Mouse (Mus musculus) neutrophil, adult 59 days (primary cell): ENCODE measurements around the gene Gm3460. TPM values are rescaled to one million over a fixed set of nuclear protein-coding genes. Genes with fewer than 3 reads are reported as not detected.

Source experiments
- total RNA-seq, 2 experiments: library from RNA; stranded (reverse); gene quantifications; 1 replicate in 1 of 2; 2 replicates in 1 of 2; pipeline ENCODE4 v1.2.4; 2023

Gm3460 gene
- total RNA-seq: not detected

GRCm38 (mm10) chr14:6622318-6622717 lies at the start of gene Gm3460:
Gene Gm3460 (minus strand): TSS chr14:6622418.

GRCm38 (mm10) chr14:6590513-6590912 lies 31.7 kb downstream of the Gm3460 start, which contains the start of gene Gm3629:
Gene Gm3629 (minus strand): TSS chr14:6590613.

Other genes starting within 250 kb of the Gm3460 start
- not detected for gene Gm16440, start 232.1 kb downstream of the Gm3460 start, total RNA-seq
- gene Gm3591, start 209.9 kb downstream of the Gm3460 start, total RNA-seq: not detected
- not detected for gene Gm3594, start 177.8 kb downstream of the Gm3460 start, total RNA-seq
- not detected for gene Gm8356, start 85.1 kb downstream of the Gm3460 start, total RNA-seq
- gene Gm3629, start 31.8 kb downstream of the Gm3460 start, total RNA-seq: not detected
- not detected for gene Gm10251, start 61.8 kb upstream of the Gm3460 start, total RNA-seq
- gene Gm8050, start 97.8 kb upstream of the Gm3460 start, total RNA-seq: not detected
- not detected for gene Gm3636, start 119.9 kb upstream of the Gm3460 start, total RNA-seq
- not detected for gene Gm8362, start 152.0 kb upstream of the Gm3460 start, total RNA-seq
- gene Gm3642, start 217.9 kb upstream of the Gm3460 start, total RNA-seq: not detected